Mouse (Mus musculus): Measurements from ENCODE around the gene C2cd2l.

GRCm38 (mm10) chr9:44310750-44311135, 9.3 kb downstream of the C2cd2l start:
- TF ChIP-seq CTCF (conservative IDR thresholded peaks at IDR 0.05; ENCODE audit: low read length) = no peak
- TF ChIP-seq POU5F1 (IDR thresholded peaks at IDR 0.05; ENCODE audit: borderline replicate concordance, low read length) = no peak
